Mouse (Mus musculus): Measurements from ENCODE around the gene Gm10037.

GRCm38 (mm10) chr13:67867899-67868298, 37.0 kb downstream of the Gm10037 start:
- TF ChIP-seq CTCF (IDR thresholded peaks at IDR 0.05; ENCODE audit: extremely low read depth, insufficient read length, insufficient replicate concordance, low read depth, low read length) (no peak), POLR2A (IDR thresholded peaks at IDR 0.05; ENCODE audit: low read depth, low read length) (no peak)

Data from small intestine, adult 2 months (tissue).